Mouse (Mus musculus) liver, postnatal 0 days (tissue): ENCODE results near the gene Coasy. TPM values are rescaled to one million over a fixed set of nuclear protein-coding genes. Genes with fewer than 3 reads are reported as not detected.
A peak's percentile ranks its signal among the peaks of the same experiment; 100 is the strongest.

Experiments used
- ATAC-seq: fragments of 200-750 bp; cut with Nextera tagmentation; 2 replicates; pipeline ENCODE4 v1.8.0; 2017; ENCODE audit warnings: mild to moderate bottlenecking, moderate library complexity
- DNase-seq: peaks from one replicate; pipeline ENCODE4 v3.0.0-alpha.2; 2016
- H3K27ac ChIP-seq: fragments of 300-500 bp; sonication (generic); 2 replicates; pipeline ENCODE4 v1.5.1; 2014; ENCODE audit warnings: antibody characterized with exemption, moderate library complexity, mild to moderate bottlenecking, low read depth
- H3K27me3 ChIP-seq: fragments of 300-500 bp; sonication (generic); 2 replicates; pipeline ENCODE4 v1.6.1; 2014; ENCODE audit warnings: low read length, control low read depth, mixed read lengths; ENCODE audit not compliant: insufficient read depth
- H3K36me3 ChIP-seq: fragments of 300-500 bp; sonication (generic); replicated peaks from 2 replicates; pipeline ENCODE4 v1.6.1; 2014; ENCODE audit warnings: mild to moderate bottlenecking, control low read depth, low read length, moderate library complexity, mixed read lengths; ENCODE audit not compliant: insufficient read depth
- H3K4me1 ChIP-seq: fragments of 300-500 bp; sonication (generic); 2 replicates; pipeline ENCODE4 v1.6.1; 2014; ENCODE audit warnings: antibody characterized with exemption, mild to moderate bottlenecking, control low read depth; ENCODE audit not compliant: insufficient read depth
- H3K4me2 ChIP-seq: fragments of 300-500 bp; sonication (generic); 2 replicates; pipeline ENCODE4 v1.6.1; 2014; ENCODE audit warnings: low read depth, mild to moderate bottlenecking, low read length, moderate library complexity, mixed read lengths
- H3K4me3 ChIP-seq: fragments of 300-500 bp; sonication (generic); 2 replicates; pipeline ENCODE4 v1.5.1; 2014; ENCODE audit warnings: low read depth, low read length
- H3K9ac ChIP-seq: fragments of 300-500 bp; sonication (generic); replicated peaks from 2 replicates; pipeline ENCODE4 v1.6.1; 2014; ENCODE audit warnings: mild to moderate bottlenecking, moderate library complexity
- H3K9me3 ChIP-seq: fragments of 300-500 bp; sonication (generic); 2 replicates; pipeline ENCODE4 v1.6.1; 2016; ENCODE audit warnings: mild to moderate bottlenecking, control low read depth, low read length, mixed read lengths
- CTCF ChIP-seq: sonication (generic); IDR thresholded peaks from 2 replicates; pipeline ENCODE4 v1.5.1; 2016; ENCODE audit warnings: antibody characterized with exemption, low read depth
- EP300 ChIP-seq: IDR thresholded peaks from 2 replicates; pipeline ENCODE4 v1.6.1; 2016; ENCODE audit warnings: antibody characterized with exemption, low read depth, mild to moderate bottlenecking
- WGBS: fragments of 180-500 bp; shearing (Covaris S2); extraction: QIAGEN DNeasy Blood & Tissue Kit; methylation state at CpG from one replicate; pipeline ENCODE4 v1.1.7; 2014; ENCODE audit not compliant: insufficient replicate concordance; 5-methylcytosine and 5-hydroxymethylcytosine counted together
- polyA plus RNA-seq: library from polyadenylated mRNA; unstranded; fragments of >200 nt; fragmentation: Nextera tagmentation; extraction: Ambion mirVana; gene quantifications from 2 replicates; pipeline ENCODE4 v1.2.1, GENCODE M21; 2015

Coasy gene
- polyA plus RNA-seq, 1 experiment from 2014 or later, result 42.9 TPM

DNA sequence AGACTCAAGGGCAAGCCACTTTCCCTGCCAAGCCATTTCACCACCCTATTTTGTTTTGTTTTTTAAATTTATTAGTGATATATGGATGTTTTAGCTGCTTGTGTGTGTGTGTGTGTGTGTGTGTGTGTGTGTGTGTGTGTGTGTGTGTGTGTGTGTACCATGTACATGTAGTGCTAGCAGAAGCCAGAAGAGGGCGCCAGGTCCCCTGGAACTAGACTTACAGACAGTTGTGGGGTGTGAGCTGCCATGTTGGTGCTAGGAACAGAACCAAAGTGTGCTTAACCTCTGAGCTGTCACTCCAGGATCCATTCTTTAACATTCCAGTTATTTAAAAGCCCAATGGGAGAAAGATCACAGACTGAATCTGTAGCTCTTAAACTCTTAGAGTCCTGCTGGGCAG is 44.7 kb downstream of the Coasy start:
- no peak overlapping the region for H3K27ac ChIP-seq
- TF ChIP-seq CTCF (peak; percentile 41; the same call in 1 of the 2 replicates), EP300 (no peak)
- WGBS, result 82% methylated on average over 1 of the region's 1 CpGs
- H3K36me3 ChIP-seq, result peaks cover 10% of the 10 kb centered on the region
- no peaks in the 10 kb centered on the region for H3K27me3 ChIP-seq
- no peak for DNase-seq
- H3K9ac ChIP-seq, result no peak overlapping the region
- H3K4me3 ChIP-seq, result no peak overlapping the region
- H3K9me3 ChIP-seq, result no peaks in the 10 kb centered on the region
- H3K4me1 ChIP-seq, result peaks cover 3% of the 10 kb centered on the region; the same call in 1 of the 2 replicates
- no peak overlapping the region for H3K4me2 ChIP-seq
- ATAC-seq, result no peak

- ATAC-seq, result no peak
- H3K36me3 ChIP-seq, result peaks cover 10% of the 10 kb centered on the region
- H3K9ac ChIP-seq, result no peak overlapping the region
- no peak overlapping the region for H3K27ac ChIP-seq
- H3K4me3 ChIP-seq, result no peak overlapping the region
- H3K9me3 ChIP-seq, result no peaks in the 10 kb centered on the region
- no peaks in the 10 kb centered on the region for H3K27me3 ChIP-seq
- 75% methylated on average over 11 of the region's 11 CpGs for WGBS
- H3K4me2 ChIP-seq, result no peak overlapping the region
- no peak for TF ChIP-seq EP300
- no peak for TF ChIP-seq CTCF
- H3K4me1 ChIP-seq, result peaks cover 5% of the 10 kb centered on the region; the same call in 1 of the 2 replicates
- no peak for DNase-seq
Observed at GRCm38 (mm10) chr11:101128996-101129577, 46.7 kb downstream of the Coasy start.

DNA sequence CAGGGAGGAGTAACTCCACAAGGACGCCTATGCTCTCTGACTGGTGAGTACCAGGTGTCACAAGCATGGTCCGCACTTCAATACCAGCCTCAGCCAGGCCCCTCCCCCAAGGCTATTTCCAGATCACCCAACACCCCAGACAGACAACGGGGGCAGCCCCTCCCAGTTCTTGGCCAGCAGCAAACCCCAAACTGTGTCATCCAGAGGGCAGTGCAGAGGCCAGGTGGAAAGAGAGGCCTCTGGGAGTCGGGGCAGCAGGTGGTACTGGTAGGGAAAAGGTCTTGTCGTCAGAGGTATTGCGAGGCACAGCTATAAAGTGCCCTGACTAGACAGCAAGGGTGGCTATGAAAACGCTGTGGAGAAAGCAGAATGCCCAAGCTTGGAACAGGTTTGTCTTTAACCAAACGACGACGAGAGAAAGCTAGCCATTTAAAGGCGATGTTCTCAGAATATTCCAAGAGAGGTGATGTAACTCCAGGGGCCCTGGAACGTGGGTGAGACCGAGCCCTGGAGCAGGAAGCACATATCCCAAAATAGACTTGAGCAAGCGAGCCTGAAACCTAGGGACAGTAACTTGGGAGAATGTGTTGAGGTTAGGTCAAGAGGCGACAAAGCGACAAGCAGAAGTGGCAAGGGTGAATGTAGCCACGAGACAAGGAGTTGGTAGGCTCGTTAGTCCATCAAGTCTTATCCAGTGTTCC is 47.8 kb downstream of the Coasy start:
- H3K27me3 ChIP-seq, result no peaks in the 10 kb centered on the region
- H3K4me2 ChIP-seq, result no peak overlapping the region
- TF ChIP-seq CTCF (no peak), EP300 (no peak)
- H3K27ac ChIP-seq, result no peak overlapping the region
- 41% methylated on average over 18 of the region's 18 CpGs for WGBS
- H3K4me3 ChIP-seq, result no peak overlapping the region
- peaks cover 5% of the 10 kb centered on the region; the same call in 1 of the 2 replicates for H3K4me1 ChIP-seq
- no peaks in the 10 kb centered on the region for H3K9me3 ChIP-seq
- peak; percentile 68 for ATAC-seq
- DNase-seq, result peak; percentile 55
- H3K36me3 ChIP-seq, result peaks cover 10% of the 10 kb centered on the region
- no peak overlapping the region for H3K9ac ChIP-seq

DNA sequence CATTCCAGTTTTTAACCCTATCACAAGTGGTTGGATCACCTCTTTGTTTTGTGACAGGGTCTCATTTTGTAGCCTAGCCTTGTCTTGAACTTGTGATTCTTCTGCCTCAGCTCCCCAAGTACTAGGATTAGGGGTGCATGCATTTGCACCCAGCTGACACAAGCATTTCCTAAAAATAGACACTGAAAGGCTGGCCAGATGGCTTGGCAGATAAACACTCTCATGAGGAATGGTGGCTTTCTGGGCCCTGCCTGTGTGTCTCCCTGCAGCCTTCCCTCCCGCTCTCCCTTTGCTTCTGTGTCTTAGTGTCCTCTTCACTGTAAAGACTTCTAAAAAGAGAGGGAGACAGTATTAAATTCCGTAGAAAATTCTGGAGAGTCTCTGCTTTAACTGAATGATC is 48.8 kb downstream of the Coasy start:
- WGBS, result 69% methylated on average over 2 of the region's 2 CpGs
- no peak overlapping the region for H3K9ac ChIP-seq
- no peak overlapping the region for H3K4me2 ChIP-seq
- no peak for ATAC-seq
- H3K36me3 ChIP-seq, result peaks cover 6% of the 10 kb centered on the region
- no peak overlapping the region for H3K4me3 ChIP-seq
- no peaks in the 10 kb centered on the region for H3K27me3 ChIP-seq
- peaks cover 5% of the 10 kb centered on the region; the same call in 1 of the 2 replicates for H3K4me1 ChIP-seq
- H3K9me3 ChIP-seq, result no peaks in the 10 kb centered on the region
- no peak for DNase-seq
- H3K27ac ChIP-seq, result no peak overlapping the region
- TF ChIP-seq CTCF (no peak), EP300 (no peak)

DNA sequence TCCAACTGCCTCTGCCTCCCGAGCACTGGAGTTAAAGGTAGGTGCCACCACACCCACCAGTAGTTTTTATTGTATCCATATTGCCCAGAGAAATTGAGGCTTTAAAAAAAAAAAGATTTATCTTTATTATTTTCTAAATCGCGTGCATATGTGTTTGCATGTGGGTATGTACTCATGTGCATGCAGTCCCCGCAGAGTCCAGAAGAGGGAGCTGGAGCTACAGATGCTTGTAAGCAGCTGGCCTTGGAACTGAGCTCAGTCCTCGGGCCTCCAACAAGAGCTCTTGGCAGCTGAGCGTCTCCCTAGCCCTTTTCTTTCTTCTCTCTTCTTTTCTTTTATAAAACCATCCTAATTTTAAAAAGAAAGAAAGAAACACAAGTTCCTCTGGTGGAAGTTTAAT is 49.3 kb downstream of the Coasy start:
- Histone ChIP-seq H3K27ac (no peak overlapping the region), H3K4me3 (no peak overlapping the region), H3K9me3 (no peaks in the 10 kb centered on the region), H3K4me1 (peaks cover 5% of the 10 kb centered on the region; the same call in 1 of the 2 replicates), H3K4me2 (no peak overlapping the region), H3K9ac (no peak overlapping the region), H3K27me3 (no peaks in the 10 kb centered on the region), H3K36me3 (peaks cover 1% of the 10 kb centered on the region; the same call in 1 of the 2 replicates)
- ATAC-seq (no peak), DNase-seq (peak; percentile 66)
- TF ChIP-seq EP300 (no peak), CTCF (peak; percentile 60)
- WGBS, result 86% methylated on average over 6 of the region's 6 CpGs

GRCm38 (mm10) chr11:101133037-101133436 is 50.7 kb downstream of the Coasy start:
- no peak overlapping the region for H3K9ac ChIP-seq
- H3K9me3 ChIP-seq, result no peaks in the 10 kb centered on the region
- 32% methylated on average over 12 of the region's 12 CpGs for WGBS
- H3K27ac ChIP-seq, result no peak overlapping the region
- TF ChIP-seq CTCF (no peak), EP300 (no peak)
- H3K27me3 ChIP-seq, result no peaks in the 10 kb centered on the region
- ATAC-seq (no peak), DNase-seq (no peak)
- H3K36me3 ChIP-seq, result no peaks in the 10 kb centered on the region
- H3K4me2 ChIP-seq, result no peak overlapping the region
- peaks cover 5% of the 10 kb centered on the region; the same call in 1 of the 2 replicates for H3K4me1 ChIP-seq
- H3K4me3 ChIP-seq, result no peak overlapping the region
